Mouse (Mus musculus): Measurements from ENCODE around the gene Elof1.

DNA sequence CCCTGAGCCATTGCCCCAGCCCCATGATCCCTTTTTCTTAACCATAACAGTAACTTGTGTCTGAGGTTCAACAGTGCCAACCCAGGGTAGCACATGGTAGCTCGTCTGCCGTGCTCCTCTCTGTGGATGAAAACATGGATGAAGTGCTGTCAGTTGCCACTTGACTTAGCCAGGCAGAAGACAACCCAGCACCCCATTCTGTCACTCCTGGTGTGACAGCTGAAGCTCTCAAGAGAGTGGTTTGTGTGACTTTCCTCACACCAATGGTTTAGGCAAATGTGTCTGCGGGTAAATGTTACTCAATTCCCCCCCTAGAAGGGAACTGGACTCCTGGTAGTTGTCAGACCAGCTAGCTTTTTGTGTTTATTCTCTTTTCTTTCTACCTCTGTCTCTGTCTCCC, 5.0 kb upstream of the Elof1 start:
- TF ChIP-seq CTCF (IDR thresholded peaks at IDR 0.05) (no peak), EP300 (IDR thresholded peaks at IDR 0.05; ENCODE audit: insufficient read depth, low read depth, low read length) (no peak), POLR2A (IDR thresholded peaks at IDR 0.05; ENCODE audit: insufficient read depth, low read depth, low read length) (no peak)
